ENCODE assay signal across 13 mouse cellular contexts in the genomic region with DNA sequence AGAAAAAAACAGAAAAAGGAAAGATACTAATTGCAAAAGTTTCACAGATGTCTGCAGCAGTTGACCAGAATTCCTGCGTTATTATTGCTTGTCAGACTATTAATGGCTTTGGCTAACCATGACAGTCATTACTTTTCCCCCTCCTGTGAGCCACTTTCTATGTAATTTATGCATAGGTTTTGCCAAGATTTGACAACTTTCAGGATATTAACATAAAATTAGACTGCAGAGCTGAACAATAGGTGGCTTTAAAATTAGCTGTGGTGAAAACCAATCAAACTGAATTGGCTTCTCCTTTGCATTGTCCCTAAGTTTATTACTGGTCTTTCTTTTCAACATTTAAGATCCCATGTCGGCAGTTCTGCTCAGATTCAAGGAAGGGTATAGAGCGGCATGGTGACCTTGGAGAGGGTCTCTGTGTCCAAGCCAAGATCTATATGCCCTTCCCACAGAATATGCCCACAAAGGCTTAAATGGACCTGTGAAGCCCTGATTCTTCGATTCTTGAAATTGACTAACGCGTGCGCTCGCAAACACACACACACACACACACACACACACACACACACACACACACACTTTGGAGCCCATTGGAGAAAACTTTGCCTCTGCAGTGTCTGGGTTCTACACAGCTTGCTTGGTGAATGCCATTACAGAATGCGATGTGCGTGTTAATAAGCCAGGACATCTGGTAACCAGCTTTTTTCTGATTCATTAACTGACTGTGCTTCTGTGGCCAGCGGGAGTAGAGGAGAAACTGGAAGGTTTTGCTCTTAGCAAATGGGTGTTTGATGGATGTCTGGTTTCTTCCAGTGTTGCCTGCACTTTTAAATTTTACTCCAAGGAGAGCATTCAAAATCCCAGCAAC.
A peak's percentile ranks its signal among the peaks of the same experiment; 100 is the strongest.
DNase-seq lines count a peak whose midpoint lies in the region; ATAC-seq and TF ChIP-seq lines count a peak whose summit lies in the region.
"Had no signal": no experiment of that assay in that cellular context is flagged by ENCODE, and none has a peak within 500 bp of the region (broad histone marks: within the 10 kb centered on the region; RNA-seq: fewer than 3 reads in every experiment).

No protein-coding gene starts in this region.

- H3K4me2 ChIP-seq in forebrain, embryonic 16.5 days (ENCODE audit: low read length): peak overlapping the region; percentile 8; the same call in 1 of the 2 replicates
- H3K4me2 ChIP-seq in midbrain, postnatal 0 days (ENCODE audit: low read depth, low read length, poor library complexity, severe bottlenecking): no peak overlapping the region
- H3K4me2 ChIP-seq: embryonic facial prominence, embryonic 15.5 days; heart, embryonic 13.5 days; lung, embryonic 15.5 days had no signal

- 25% methylated on average over 11 of the region's 11 CpGs for WGBS in forebrain, embryonic 16.5 days
- whole genome bisulfite sequencing in midbrain, postnatal 0 days: 74% methylated on average over 11 of the region's 11 CpGs
- WGBS in heart, embryonic 10.5 days: 90% methylated on average over 11 of the region's 11 CpGs

- H3K27ac ChIP-seq in forebrain, embryonic 16.5 days (ENCODE audit: low read length): peak overlapping the region; percentile 12; the same call in 1 of the 2 replicates
- no peak overlapping the region for H3K27ac ChIP-seq in midbrain, postnatal 0 days (ENCODE audit: low read depth, low read length)
- no peak overlapping the region for H3K27ac ChIP-seq in heart, embryonic 10.5 days
- H3K27ac ChIP-seq: embryonic facial prominence, embryonic 15.5 days; heart, embryonic 13.5 days; lung, embryonic 15.5 days had no signal

- no peak overlapping the region for H3K9ac ChIP-seq in forebrain, embryonic 16.5 days (replicated peaks; ENCODE audit: low read depth, low read length)
- no peak overlapping the region for H3K9ac ChIP-seq in midbrain, postnatal 0 days (replicated peaks; ENCODE audit: low read length, poor library complexity, severe bottlenecking)
- H3K9ac ChIP-seq: embryonic facial prominence, embryonic 15.5 days; heart, embryonic 13.5 days; lung, embryonic 15.5 days had no signal

- H3K27me3 ChIP-seq in forebrain, embryonic 16.5 days (replicated peaks; ENCODE audit: control insufficient read depth, insufficient read depth, low read length): no peaks in the 10 kb centered on the region
- H3K27me3 ChIP-seq in midbrain, postnatal 0 days (ENCODE audit: insufficient read depth, low read length): no peaks in the 10 kb centered on the region
- no peaks in the 10 kb centered on the region for H3K27me3 ChIP-seq in heart, embryonic 10.5 days (ENCODE audit: insufficient read depth, poor library complexity, severe bottlenecking)
- H3K27me3 ChIP-seq: embryonic facial prominence, embryonic 15.5 days; heart, embryonic 13.5 days; lung, embryonic 15.5 days had no signal

- no peaks in the 10 kb centered on the region for H3K9me3 ChIP-seq in forebrain, embryonic 16.5 days (ENCODE audit: control insufficient read depth, low read length)
- H3K9me3 ChIP-seq in midbrain, postnatal 0 days (ENCODE audit: low read length): no peaks in the 10 kb centered on the region
- H3K9me3 ChIP-seq in heart, embryonic 10.5 days: no peaks in the 10 kb centered on the region
- H3K9me3 ChIP-seq: embryonic facial prominence, embryonic 15.5 days; heart, embryonic 13.5 days; lung, embryonic 15.5 days had no signal

- peaks cover 23% of the 10 kb centered on the region for H3K4me1 ChIP-seq in forebrain, embryonic 16.5 days (replicated peaks; ENCODE audit: control insufficient read depth, insufficient read depth, low read length)
- no peaks in the 10 kb centered on the region for H3K4me1 ChIP-seq in midbrain, postnatal 0 days (ENCODE audit: insufficient read depth, low read length)
- no peaks in the 10 kb centered on the region for H3K4me1 ChIP-seq in heart, embryonic 10.5 days
- H3K4me1 ChIP-seq: heart, embryonic 13.5 days had no signal

- no peaks in the 10 kb centered on the region for H3K36me3 ChIP-seq in forebrain, embryonic 16.5 days (ENCODE audit: control insufficient read depth, insufficient read depth)
- H3K36me3 ChIP-seq in midbrain, postnatal 0 days (ENCODE audit: insufficient read depth, low read length): no peaks in the 10 kb centered on the region
- no peaks in the 10 kb centered on the region for H3K36me3 ChIP-seq in heart, embryonic 10.5 days
- H3K36me3 ChIP-seq: embryonic facial prominence, embryonic 15.5 days; heart, embryonic 13.5 days; lung, embryonic 15.5 days had no signal

- ATAC-seq in forebrain, embryonic 16.5 days: peak; percentile 74
- no peak for ATAC-seq in midbrain, postnatal 0 days (ENCODE audit: low FRiP score)
- ATAC-seq in erythroblast, adult 5-6 weeks (replicated peaks; ENCODE audit: low FRiP score, poor library complexity, severe bottlenecking): no peak
- ATAC-seq: intestine, postnatal 0 days had no signal

- DNase-seq in cerebellum, postnatal 10 days: peak; percentile 6 to 19
- DNase-seq in cerebellum, postnatal 25 days: no peak
- peak; percentile 7 for DNase-seq in layer of hippocampus, adult 9-11 months
- no peak for DNase-seq in layer of hippocampus, adult 11-12 months (ENCODE audit: low spot score)
- DNase-seq in midbrain, postnatal 0 days (ENCODE audit: low spot score): peak; percentile 69
- no peak for DNase-seq in heart, embryonic 10.5 days (ENCODE audit: low spot score)
- DNase-seq: cerebellum, adult 2 months had no signal

- TF ChIP-seq CTCF in midbrain, postnatal 0 days (IDR thresholded peaks at IDR 0.05): no peak

- no peak overlapping the region for H3K4me3 ChIP-seq in forebrain, embryonic 16.5 days (replicated peaks; ENCODE audit: low read length)
- H3K4me3 ChIP-seq in midbrain, postnatal 0 days (ENCODE audit: low read depth, low read length): no peak overlapping the region
- no peak overlapping the region for H3K4me3 ChIP-seq in heart, embryonic 10.5 days
- H3K4me3 ChIP-seq: embryonic facial prominence, embryonic 15.5 days; heart, embryonic 13.5 days; lung, embryonic 15.5 days had no signal

Comparison
In these comparisons a context has a peak if more than half of its experiments do, and no peak if none do; other contexts are left out.
1. DNase-seq: peak in cerebellum, postnatal 10 days (2 of 2), layer of hippocampus, adult 9-11 months (single experiment) and midbrain, postnatal 0 days (single experiment); none in cerebellum, postnatal 25 days (0 of 2), layer of hippocampus, adult 11-12 months (single experiment) and heart, embryonic 10.5 days (single experiment).